Mouse (Mus musculus) cerebellum, adult 18-20 months (tissue): Measurements from ENCODE around the gene Sept11.

Source experiments
- DNase-seq, 2 experiments: peaks; one replicate each; pipeline ENCODE4 v3.0.0; 2021

The Sept11 gene

DNA sequence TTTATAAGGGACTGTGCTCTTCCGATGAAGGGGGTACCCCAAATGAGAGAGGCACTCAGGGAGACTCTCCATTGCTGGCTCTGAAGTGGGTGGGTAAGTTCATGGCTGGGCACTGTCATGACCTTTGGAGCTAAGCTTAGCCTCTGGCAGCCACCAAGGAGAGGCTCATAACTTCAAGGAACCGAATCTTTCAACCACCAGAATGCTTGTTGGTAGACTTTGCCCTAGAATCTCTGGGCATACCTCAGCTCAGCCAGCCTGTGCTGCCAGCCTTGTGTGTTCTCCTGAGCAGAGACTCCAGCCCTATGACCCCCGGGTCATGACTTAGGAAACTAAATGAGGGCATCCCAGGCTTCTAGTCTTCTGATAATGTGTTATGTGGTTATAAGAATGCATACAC lies 35.5 kb downstream of the Sept11 start:
- DNase-seq = no peak

- no peak for DNase-seq
Measured at GRCm38 (mm10) chr5:93129953-93130352, 36.7 kb downstream of the Sept11 start.

GRCm38 (mm10) chr5:93131401-93131800 lies 38.2 kb downstream of the Sept11 start:
- DNase-seq = no peak

- DNase-seq = no peak
Measured at GRCm38 (mm10) chr5:93133445-93134244, 40.4 kb downstream of the Sept11 start.

GRCm38 (mm10) chr5:93135368-93136107 lies 42.3 kb downstream of the Sept11 start:
- DNase-seq = no peak

DNA sequence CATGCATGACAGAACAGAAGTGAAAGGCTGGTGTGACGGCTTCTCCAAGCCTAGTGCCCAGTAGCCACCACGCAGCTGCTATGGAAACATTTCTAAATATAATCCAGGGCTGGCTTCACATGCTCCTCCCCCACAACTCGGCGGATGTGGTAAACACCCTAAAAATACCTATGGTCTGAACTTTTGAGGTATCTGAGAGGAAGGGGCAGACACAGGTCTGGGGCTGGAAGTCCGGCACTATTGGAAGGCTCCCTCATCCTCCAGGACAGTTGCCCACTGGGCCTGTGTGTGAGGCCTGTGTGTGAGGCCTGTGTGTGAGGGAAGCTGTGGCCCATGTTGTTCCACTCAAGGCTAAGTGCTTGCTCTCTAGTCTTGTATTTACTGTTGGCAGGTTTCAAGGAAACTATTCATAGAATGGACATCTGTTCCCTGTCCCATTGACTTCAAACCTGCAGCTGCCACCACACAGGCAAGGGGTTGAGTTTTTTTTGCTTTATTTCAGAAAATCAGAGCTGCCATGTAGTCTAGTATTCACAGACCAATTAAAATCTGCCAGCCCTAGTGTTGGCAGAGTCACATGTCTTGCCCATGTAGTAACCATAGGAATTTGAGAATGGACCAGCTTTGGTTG lies 43.8 kb downstream of the Sept11 start:
- DNase-seq = peak in 1 of 2 experiments; percentile 23

GRCm38 (mm10) chr5:93139350-93139749 lies 46.1 kb downstream of the Sept11 start:
- DNase-seq = no peak

GRCm38 (mm10) chr5:93140747-93141146 lies 47.5 kb downstream of the Sept11 start:
- peak; percentile 38 to 53 for DNase-seq

DNA sequence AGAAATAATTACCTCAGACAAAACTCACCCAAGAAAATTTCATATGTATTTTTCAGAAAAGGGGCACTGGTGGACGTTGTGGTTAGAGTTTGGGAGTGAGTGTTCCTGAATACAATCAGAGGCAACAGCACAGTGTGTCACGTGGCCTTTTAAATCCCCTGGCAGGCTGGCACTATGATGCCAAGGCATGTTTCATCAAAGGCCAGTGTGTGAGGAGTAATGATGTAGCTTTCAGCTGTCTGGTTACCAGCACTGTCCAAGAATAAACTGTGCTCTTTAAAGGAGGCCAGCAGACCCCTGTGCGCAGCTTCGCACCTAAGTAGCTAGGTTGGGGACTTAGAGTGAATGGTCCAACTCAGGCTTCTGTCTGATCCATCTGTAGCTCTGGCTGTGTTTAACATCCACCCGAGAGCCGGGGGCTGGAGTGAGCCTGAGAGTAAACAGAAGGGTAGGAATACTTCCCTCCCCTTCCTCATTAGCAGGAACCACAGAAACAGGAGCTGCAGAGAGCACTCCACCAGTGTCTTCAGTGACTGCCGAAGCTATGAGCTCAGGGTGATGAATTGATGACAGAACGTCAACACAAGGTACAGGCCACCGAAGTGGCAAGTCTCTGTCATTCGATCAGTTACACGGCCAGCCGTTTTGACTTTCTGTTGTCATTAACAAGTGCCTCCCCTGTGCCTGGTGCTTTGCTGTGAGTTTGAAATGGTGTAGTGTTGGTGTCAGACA lies 50.3 kb downstream of the Sept11 start:
- DNase-seq = no peak

- no peak for DNase-seq
Measured at GRCm38 (mm10) chr5:93144874-93145273, 51.6 kb downstream of the Sept11 start.

- no peak for DNase-seq
Measured at GRCm38 (mm10) chr5:93145504-93145903, 52.3 kb downstream of the Sept11 start.

DNA sequence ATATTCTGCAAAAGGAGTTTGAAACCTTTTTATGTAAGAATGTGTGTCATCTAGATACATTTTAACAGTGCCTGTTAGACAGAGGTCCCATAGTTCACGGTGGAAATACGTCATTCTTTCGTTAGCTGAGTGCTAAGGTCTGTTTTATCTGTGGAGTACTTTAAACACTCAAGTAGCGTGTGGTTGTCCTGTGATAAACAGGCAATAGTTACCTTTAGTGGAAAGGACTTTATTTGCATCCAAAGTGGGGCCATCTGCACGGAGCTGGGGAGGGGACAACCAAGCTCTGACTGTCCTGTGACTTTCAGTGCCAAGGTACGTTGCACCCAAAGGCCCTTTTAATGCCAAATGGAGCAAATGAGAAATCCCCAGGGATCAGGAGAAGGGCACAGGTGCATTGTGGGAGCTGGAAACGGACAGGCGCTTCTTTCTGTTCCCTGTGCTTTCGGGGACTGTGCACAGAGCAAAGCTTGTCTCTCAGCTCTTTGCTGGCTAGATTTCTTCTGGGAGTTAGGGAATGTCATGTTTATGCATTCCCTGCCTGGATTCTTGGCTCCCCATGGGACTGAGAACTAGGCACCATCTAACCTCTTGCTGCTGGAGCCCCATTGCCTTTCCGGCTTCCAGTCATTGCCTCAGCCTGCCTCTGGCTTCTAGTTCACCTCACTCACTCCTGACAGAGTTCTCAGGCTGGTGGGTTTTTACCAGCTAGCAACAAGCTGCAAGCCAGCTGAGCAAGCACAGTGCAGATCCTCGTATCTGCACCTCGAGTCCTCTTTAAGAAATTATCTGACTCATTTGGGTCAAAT lies 56.9 kb downstream of the Sept11 start:
- no peak for DNase-seq

DNA sequence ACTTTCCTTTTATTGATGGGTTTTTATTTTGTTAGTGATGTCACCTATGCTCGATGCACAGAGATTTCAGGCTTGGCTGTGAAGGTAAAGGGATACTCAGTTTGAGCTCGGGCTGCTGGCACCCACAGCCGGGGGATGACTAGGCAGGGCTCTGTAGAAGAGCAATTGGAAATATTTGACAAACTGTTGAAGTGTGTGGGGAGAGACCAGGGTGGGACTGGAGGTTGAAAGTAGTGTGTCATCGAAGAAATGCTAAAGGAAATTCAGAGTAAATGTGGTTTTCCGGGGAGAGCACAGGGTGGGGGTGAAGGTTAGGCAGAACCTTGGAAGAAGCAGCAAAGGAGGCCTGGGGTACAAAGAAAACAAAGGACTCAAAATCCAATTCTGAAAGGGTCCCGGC lies 58.7 kb downstream of the Sept11 start:
- DNase-seq = no peak

GRCm38 (mm10) chr5:93152451-93152850 lies 59.2 kb downstream of the Sept11 start:
- DNase-seq = no peak

DNA sequence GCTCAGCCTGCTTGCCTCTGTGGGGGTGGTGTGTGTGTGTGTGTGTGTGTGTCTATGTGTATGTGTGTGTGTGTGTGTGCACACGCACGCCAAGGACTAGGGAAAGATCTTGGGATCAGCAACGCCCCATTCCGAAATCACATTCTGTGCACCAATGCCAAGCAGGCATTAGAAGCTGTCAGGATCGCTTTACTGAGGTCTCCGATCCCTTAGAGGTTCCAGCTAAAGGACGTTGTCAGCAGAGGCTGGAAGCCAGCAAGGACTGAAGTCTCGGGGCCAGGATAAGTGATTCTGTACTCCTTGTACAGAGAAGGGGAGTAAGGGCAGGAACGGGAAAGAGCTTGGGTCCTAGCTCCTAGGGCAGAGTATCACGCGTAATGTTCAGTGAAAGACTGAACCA lies 61.2 kb downstream of the Sept11 start:
- DNase-seq = no peak

DNA sequence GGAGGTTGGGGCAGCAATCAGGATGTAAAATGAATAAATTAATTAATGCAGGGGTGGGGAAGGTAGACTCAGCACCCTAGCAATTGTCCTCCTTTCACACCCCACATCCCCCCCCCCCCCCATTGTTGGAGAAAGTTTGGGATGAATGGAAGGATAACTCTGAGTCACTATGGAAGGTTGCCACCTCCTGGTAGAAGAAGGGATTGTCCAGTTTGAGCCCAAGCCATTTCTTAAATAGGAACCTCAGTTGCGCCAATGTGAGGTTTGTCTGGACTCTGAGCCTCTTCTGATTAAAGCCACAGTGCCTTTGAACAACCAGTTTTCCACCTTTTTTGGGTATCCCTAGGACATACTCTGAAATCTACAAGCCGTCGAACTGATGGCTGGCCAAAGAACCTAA lies 70.3 kb downstream of the Sept11 start:
- peak; percentile 69 to 73 for DNase-seq

DNA sequence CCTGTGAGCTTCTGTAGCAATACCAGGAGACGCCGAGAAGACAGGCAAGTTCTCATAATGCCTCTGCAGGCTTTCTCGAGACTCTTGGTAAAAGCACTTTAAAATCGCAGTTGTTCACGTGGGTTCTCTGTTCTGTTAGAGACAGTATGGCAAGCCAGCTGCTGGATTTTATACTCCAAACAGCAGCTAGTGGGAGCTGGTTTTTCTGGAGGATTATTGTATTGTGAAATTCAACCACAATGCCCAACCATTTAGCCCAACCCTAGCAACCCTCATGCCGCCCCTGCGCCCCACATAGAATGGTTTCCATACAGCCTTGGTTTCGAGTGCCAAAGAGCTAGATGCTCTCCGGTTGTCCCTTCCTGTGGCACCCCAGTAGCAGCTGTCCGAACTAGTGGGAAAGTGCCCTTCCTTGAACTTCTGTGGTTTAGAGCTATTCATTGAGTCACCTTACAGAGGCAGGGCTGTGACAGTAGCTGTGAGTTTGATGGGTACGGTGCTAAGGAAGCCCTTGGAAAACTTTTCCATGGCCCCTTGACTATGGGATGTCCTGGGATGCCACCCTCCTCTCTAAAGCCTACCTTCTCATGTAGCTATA lies 74.8 kb downstream of the Sept11 start:
- no peak for DNase-seq

GRCm38 (mm10) chr5:93168654-93169053 lies 75.4 kb downstream of the Sept11 start:
- no peak for DNase-seq

GRCm38 (mm10) chr5:93171420-93171819 lies 78.2 kb downstream of the Sept11 start:
- DNase-seq = no peak

DNA sequence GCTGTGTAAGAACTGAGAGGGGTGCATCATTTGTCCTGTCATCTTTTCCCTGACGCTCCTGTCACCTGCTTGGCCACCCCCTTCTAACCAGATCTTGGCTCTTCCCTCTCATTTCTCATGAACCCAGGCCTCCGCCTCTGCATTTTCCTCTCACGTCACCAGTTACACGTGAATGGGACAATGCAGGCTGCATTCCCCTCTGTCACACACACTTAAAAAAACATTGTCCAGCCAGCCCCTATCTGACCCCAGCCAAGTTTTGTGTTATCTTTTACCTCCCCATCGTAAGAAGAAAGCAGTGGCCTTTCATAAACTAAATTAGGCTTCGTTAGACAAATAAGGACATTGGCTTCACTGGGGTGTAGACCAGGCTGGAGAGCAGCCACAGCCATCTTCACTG lies 79.3 kb downstream of the Sept11 start:
- DNase-seq = no peak

DNA sequence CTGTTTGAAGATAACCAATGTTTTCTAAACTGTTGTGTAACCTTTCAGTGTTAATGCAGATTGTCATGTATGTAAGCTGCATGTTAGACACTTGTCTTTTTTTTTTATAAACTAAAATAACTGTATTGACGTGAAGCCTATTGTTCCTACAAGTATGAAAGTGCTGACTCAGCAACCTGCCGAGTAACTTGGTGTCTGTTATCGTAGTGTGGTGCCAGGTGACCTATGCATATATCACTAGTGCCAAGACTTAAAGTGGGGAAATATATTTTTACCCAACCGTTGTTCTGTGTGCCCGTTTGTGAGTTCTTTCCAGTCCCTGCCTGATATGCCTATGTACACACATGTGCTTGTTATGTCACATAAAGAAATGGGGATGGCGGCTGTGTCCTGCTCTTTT lies 81.4 kb downstream of the Sept11 start:
- DNase-seq = no peak

- no peak for DNase-seq
Measured at GRCm38 (mm10) chr5:93178616-93179015, 85.4 kb downstream of the Sept11 start.
